Mouse (Mus musculus): ENCODE measurements at regions not wholly inside any gene's neighbourhood (a gene's known extent, or its start where the extent isn't known, plus 50 kb on each side); places are given as distances from the start of the nearest gene placed in this dataset.

DNA sequence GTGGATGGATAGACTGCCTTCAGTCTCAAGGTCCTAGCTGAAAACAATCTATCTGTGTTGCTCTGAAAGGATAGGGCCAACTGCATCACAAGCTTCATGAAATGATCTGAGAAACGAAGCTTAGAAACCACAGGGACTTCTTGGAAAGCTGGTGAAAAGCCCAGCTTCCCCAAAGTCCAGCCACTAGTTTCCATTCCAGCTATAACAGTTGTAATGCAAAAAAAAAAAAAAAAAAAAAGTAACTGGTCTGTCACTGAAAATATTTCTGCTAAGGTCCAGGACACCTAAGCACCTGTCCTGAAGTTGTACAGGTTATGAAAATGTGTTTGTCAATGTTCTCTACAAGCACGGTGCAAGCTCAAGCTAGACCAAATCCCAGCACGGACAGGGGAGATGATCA, 189.4 kb upstream of the Trp63 start:
- no peak for TF ChIP-seq POLR2A (IDR thresholded peaks at IDR 0.05; ENCODE audit: insufficient read depth, low read length)
- no peak for TF ChIP-seq EP300 (IDR thresholded peaks at IDR 0.05; ENCODE audit: insufficient read depth, low read depth, low read length)
